Comparison of ENCODE assay signal across 23 mouse cellular contexts in genomic region chr13:31056154-31056871, GRCm38 (mm10).
DNase-seq lines count a peak whose midpoint lies in the region; ATAC-seq lines count a peak whose summit lies in the region.
"Had no signal": no experiment of that assay in that cellular context is flagged by ENCODE, and none has a peak within 500 bp of the region (broad histone marks: within the 10 kb centered on the region; RNA-seq: fewer than 3 reads in every experiment).

No protein-coding gene starts in this region.

- no peak overlapping the region for H3K9ac ChIP-seq in neural tube, embryonic 15.5 days (replicated peaks)
- H3K9ac ChIP-seq: embryonic facial prominence, embryonic 13.5 days; forebrain, embryonic 13.5 days; forebrain, postnatal 0 days; hindbrain, embryonic 13.5 days had no signal

- H3K36me3 ChIP-seq in neural tube, embryonic 15.5 days = no peaks in the 10 kb centered on the region
- H3K36me3 ChIP-seq: embryonic facial prominence, embryonic 13.5 days; G1E; heart, embryonic 10.5 days; hindbrain, embryonic 13.5 days had no signal

- H3K4me2 ChIP-seq in neural tube, embryonic 15.5 days = no peak overlapping the region
- H3K4me2 ChIP-seq: embryonic facial prominence, embryonic 13.5 days; forebrain, embryonic 13.5 days; hindbrain, embryonic 13.5 days had no signal

- H3K4me3 ChIP-seq in neural tube, embryonic 15.5 days (replicated peaks) = no peak overlapping the region
- H3K4me3 ChIP-seq: embryonic facial prominence, embryonic 13.5 days; forebrain, embryonic 13.5 days; gastrocnemius, adult 2 months; heart, embryonic 10.5 days; hindbrain, embryonic 13.5 days had no signal

- H3K4me1 ChIP-seq in neural tube, embryonic 15.5 days = no peaks in the 10 kb centered on the region
- H3K4me1 ChIP-seq: embryonic facial prominence, embryonic 13.5 days; forebrain, embryonic 13.5 days; hindbrain, embryonic 13.5 days had no signal

- H3K27ac ChIP-seq in neural tube, embryonic 15.5 days (replicated peaks) = no peak overlapping the region
- H3K27ac ChIP-seq: embryonic facial prominence, embryonic 13.5 days; forebrain, embryonic 13.5 days; gastrocnemius, adult 2 months; heart, embryonic 10.5 days; hindbrain, embryonic 13.5 days; hindbrain, postnatal 0 days had no signal

- DNase-seq in A20 (ENCODE audit: low read depth, low spot score) = peak; percentile 12
- peak; percentile 4 for DNase-seq in lung, postnatal 14 days
- no peak for DNase-seq in ovary, adult 18-20 months (ENCODE audit: low spot score)
- DNase-seq in adrenal gland, adult (ENCODE audit: inconsistent age in 2 of 2, low spot score in 1 of 2) = no peak
- DNase-seq: adrenal gland, adult 2 months; adrenal gland, postnatal 25 days; B cell, adult 2 months; cerebellum, adult 2 months; forebrain, postnatal 0 days; gastrocnemius, adult 2 months; gastrocnemius, postnatal 25 days; heart, adult 18-20 months; heart, postnatal 14 days had no signal

- ATAC-seq in granulocyte monocyte progenitor cell, adult 5-6 weeks (replicated peaks; ENCODE audit: poor library complexity, severe bottlenecking) = peak; percentile 63
- ATAC-seq in megakaryocyte, adult 5-6 weeks (ENCODE audit: poor library complexity, severe bottlenecking) = peak; percentile 82
- no peak for ATAC-seq in neural tube, embryonic 15.5 days (ENCODE audit: low FRiP score)
- ATAC-seq: CD4-positive, CD25-positive, alpha-beta regulatory T cell, adult 4 months; forebrain, embryonic 13.5 days; forebrain, postnatal 0 days; hindbrain, postnatal 0 days had no signal

- H3K27me3 ChIP-seq in neural tube, embryonic 15.5 days (replicated peaks) = no peaks in the 10 kb centered on the region
- H3K27me3 ChIP-seq: embryonic facial prominence, embryonic 13.5 days; forebrain, embryonic 13.5 days; hindbrain, embryonic 13.5 days had no signal

- no peaks in the 10 kb centered on the region for H3K9me3 ChIP-seq in neural tube, embryonic 15.5 days (replicated peaks)
- H3K9me3 ChIP-seq: embryonic facial prominence, embryonic 13.5 days; forebrain, embryonic 13.5 days; G1E; heart, embryonic 10.5 days; hindbrain, embryonic 13.5 days had no signal

- 89% methylated on average over 12 of the region's 12 CpGs for WGBS in neural tube, embryonic 15.5 days

Comparison
In these comparisons a context has a peak if more than half of its experiments do, and no peak if none do; other contexts are left out.
1. DNase-seq: peak in A20 (single experiment) and lung, postnatal 14 days (single experiment); none in ovary, adult 18-20 months (single experiment) and adrenal gland, adult (0 of 2).